Mouse (Mus musculus) left cerebral cortex, adult 11 months (tissue): ENCODE results near the gene Rabl2.

Source experiments
- DNase-seq: peaks from one replicate; pipeline ENCODE4 v3.0.0; 2022; ENCODE audit warnings: low spot score

Rabl2 gene

DNA sequence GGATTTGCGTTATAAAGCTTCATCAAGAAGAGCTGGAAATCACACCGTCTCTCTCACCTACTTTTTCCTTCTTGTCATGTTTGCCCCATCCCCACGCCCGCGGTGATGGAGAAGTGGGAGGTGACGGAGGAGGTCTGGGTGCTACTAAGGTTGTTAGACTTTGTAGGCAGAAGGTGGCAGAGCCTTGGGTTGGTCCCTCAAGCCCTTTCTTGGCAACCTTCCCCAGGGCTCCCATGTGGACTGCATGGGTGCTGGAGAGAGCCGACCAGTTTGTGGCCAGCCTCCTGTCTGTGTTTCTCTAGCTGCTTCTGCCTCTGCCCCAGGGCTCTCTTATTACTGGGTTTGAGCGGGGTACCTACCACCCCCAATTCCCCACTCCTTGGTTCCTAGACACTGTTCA is 41.2 kb downstream of the Rabl2 start:
- DNase-seq: no peak

DNA sequence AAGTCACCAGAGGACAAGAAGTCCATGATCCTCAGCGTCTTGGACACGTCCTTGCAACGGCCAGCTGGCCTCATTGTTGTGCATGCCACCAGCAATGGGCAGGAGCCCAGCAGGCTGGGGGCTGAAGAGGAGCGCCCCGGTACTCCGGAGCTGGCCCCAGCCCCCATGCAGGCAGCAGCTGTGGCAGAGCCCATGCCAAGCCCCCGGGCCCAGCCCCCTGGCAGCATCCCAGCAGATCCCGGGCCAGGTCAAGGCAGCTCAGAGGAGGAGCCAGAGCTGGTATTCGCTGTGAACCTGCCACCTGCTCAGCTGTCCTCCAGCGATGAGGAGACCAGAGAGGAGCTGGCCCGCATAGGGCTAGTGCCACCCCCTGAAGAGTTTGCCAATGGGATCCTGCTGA is 42.9 kb downstream of the Rabl2 start:
- DNase-seq: no peak

DNA sequence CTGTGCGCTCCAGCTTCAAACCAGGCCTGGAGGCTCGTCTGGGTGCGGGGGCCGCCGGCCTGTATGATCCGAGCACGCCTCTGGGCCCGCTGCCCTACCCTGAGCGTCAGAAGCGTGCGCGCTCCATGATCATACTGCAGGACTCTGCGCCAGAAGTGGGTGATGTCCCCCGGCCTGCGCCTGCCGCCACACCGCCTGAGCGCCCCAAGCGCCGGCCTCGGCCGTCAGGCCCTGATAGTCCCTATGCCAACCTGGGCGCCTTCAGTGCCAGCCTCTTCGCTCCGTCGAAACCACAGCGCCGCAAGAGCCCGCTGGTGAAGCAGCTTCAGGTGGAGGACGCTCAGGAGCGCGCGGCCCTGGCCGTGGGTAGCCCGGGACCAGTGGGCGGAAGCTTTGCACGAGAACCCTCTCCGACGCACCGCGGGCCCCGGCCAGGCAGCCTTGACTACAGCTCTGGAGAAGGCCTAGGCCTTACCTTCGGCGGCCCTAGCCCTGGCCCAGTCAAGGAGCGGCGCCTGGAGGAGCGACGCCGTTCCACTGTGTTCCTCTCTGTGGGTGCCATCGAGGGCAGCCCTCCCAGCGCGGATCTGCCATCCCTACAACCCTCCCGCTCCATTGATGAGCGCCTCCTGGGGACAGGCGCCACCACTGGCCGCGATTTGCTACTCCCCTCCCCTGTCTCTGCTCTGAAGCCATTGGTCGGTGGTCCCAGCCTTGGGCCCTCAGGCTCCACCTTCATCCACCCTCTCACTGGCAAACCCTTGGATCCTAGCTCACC is 43.7 kb downstream of the Rabl2 start:
- DNase-seq: no peak

DNA sequence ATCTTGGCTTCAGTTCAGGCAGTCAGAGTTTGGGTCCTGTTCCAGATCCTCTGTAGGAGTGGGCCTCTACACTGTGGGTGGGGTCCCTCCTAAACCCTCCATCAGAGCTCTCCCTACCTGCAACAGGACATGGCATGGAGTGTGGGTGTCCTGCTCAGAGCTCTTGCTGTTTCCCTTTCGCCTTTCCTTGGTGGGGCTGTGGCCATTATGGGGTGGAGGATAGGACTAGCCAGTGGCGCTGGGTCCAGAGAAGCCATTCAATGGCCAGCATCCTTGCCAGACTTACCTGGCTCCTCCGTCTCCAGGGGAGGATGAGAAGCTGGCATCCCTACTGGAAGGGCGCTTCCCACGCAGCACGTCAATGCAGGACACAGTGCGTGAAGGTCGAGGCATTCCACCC is 44.4 kb downstream of the Rabl2 start:
- DNase-seq: no peak

DNA sequence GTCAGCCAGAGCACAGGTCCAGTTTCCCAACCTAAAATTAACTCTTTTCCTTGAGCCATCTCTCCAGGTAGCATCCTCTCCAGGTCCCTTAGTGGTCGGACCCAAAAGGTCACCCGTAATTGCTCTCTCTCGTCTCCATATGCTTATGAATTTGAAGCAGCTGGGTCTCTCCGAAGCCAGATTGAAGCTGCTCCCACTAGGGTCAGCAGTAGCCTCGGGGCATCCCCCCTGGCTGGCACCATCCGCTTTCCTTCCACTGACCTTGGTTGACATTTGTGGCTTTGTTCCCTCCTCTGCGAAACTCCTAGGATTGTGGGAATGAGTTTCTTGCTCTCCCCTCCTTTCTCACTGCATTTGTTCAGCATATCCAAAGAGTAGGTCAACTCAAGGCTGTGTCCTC is 47.6 kb downstream of the Rabl2 start:
- no peak for DNase-seq

DNA sequence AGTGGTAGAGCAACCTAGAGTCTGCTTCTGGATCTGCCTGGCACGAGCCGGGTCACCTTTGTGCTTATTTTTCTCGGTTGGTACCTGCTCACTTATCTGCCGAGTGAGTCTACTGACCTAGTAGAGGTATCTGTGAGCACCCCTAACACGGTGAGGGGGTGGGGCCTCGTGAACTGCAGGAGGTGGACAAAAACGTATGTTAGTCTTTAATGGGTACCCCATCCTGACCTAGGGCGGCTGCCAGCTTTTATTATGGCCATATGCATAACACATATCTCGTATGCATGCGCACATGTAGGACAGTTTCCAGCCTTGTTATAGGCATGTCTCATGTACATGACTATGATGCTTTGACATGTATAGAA is 57.9 kb downstream of the Rabl2 start:
- DNase-seq: no peak

DNA sequence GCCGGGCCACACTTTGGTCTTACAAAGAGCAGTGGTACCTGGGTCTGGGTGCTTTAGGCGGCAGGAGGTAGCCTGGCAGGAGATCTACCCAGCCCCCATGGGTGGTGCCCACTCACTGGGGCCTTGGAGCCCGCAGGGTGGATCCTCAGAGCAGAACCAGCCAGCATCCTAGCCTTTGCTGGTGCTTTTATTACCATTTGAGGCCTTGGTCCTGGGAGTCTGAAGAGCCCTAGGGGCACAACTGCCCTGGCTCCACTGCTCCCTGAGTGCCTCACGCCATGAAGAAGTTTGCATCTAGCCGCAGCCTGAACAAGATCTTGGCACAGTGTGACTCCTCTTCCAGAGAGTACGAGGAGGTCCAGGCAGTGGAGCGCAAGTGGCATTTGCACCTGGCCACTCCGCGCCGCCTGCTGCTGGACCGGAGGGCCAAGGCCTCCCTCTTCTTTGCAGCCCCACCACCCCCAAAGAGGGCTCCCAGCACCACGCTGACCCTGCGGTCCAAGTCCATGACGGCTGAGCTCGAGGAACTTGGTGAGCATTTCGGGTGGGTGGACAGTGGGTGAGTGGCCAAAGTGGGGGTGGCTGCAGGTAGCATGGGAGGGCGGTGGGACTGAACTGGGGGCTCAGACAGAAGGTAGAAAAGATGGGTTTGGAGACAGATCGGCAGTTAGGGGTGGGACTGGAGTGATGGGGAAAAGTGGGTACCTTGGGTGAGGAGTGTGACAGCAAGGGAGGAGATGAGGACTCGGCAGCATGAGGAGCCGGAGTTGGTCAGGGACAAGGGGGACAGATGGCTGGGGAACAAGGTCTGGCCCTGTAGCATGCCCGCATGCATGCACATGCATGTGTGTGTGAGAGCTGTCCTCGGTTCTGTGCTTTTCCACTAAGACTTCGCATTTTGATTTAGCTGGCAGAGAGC is 58.5 kb downstream of the Rabl2 start:
- no peak for DNase-seq
